Mouse (Mus musculus): ENCODE data around the gene Rsph9. TPM values are rescaled to one million over a fixed set of nuclear protein-coding genes. Genes with fewer than 3 reads are reported as not detected.

The Rsph9 gene
- polyA plus RNA-seq, 1 experiment from 2014 or later, result 39.3 TPM

DNA sequence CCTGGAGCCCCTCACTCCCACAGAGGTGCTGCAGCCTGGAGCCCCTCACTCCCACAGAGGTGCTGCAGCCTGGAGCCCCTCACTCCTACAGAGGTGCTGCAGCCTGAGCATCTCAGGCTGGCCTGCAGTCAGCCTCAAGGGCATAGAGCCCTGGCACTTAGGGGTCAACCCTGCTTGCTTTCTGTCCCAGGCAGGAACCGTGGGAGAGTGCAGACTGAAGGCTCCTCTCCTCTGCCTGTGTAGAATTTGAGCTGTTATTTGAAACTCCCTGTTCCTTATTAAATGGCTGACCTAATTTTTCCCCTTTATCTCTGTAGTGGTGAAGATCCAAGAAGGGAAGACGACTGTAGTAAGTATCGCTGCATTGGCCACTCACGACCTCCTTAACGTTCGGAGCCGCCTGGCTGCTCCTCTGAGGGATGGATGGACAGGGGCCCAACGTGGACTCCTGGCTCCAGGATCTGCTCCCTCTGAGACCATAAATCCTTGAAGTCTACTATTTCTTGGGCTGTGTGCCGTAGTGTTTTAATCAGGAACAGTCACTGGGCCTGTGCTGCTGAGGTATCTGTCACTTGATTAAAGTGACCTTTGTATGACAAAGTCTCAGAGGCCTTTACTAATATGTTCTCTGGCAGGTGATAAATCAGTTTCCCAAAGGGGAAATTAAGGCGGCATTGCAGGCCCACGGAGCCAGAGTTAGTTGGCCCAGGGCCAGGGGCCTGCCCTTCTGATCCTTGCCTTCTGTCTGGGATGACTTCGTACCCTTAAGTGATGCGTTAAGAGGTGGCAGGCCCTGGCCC is 26.2 kb downstream of the Rsph9 start:
- Histone ChIP-seq H3K4me2 (no peak overlapping the region), H3K36me3 (peaks cover 32% of the 10 kb centered on the region), H3K27ac (replicated peaks) (no peak overlapping the region), H3K4me3 (replicated peaks) (no peak overlapping the region), H3K27me3 (replicated peaks) (no peaks in the 10 kb centered on the region), H3K4me1 (peaks cover 6% of the 10 kb centered on the region; the same call in 1 of the 2 replicates), H3K9ac (replicated peaks) (0 out of 2 replicates have a peak overlapping the region, but pooled peaks have one; percentile 7), H3K9me3 (replicated peaks) (no peaks in the 10 kb centered on the region)
- WGBS, result 60% methylated on average over 13 of the region's 13 CpGs
- no peak for ATAC-seq (ENCODE audit: low FRiP score)

DNA sequence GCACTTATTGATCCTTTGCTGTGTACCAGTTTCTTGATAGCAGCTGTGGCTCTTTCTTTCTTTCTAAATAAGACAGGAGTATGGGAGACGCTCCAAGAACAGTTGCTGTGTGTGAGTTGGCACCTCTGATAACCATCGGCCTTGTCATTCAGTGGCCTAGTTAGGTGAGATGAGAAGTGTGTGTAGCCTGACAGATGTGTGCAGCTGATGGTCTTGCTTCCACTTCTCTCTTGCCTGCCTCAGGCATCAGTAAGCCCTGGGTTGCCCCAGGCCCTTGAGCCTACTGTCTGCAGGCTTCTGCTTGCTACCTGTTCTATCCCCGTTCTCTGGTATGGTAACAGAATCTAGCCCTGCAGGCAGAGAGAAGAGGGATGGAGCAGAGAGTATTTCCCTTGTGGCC is 27.1 kb downstream of the Rsph9 start:
- WGBS, result 79% methylated on average over 3 of the region's 3 CpGs
- H3K36me3 ChIP-seq, result peaks cover 23% of the 10 kb centered on the region

DNA sequence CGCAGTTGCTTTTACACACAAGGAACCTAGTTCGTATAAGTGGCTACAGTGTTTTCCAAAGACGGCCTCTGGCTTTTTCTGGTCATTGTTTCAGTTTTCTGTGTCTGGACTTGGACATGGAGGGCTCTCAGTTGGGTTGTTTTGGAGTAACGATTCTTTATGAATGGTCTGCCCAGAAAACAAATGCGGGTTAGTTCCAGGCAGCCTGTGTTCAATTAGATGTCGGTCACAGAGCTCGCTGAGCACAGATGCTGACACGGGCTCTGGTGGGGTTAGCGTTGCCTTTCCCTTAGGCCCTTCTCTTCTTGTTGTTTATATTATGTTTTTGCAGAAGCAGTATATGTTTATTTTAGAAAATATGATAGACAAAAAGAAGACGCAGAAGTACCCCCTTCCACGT is 27.9 kb downstream of the Rsph9 start:
- WGBS, result 87% methylated on average over 11 of the region's 11 CpGs
- peaks cover 21% of the 10 kb centered on the region for H3K36me3 ChIP-seq
- no peak for ATAC-seq (ENCODE audit: low FRiP score)

More for the DNA sequence above, 27.1 kb downstream of the Rsph9 start:
- Histone ChIP-seq H3K4me3 (replicated peaks) (no peak overlapping the region), H3K4me1 (peaks cover 14% of the 10 kb centered on the region), H3K9ac (replicated peaks) (no peak overlapping the region), H3K27me3 (replicated peaks) (no peaks in the 10 kb centered on the region), H3K4me2 (no peak overlapping the region), H3K27ac (replicated peaks) (no peak overlapping the region), H3K9me3 (replicated peaks) (no peaks in the 10 kb centered on the region)
- no peak for ATAC-seq (ENCODE audit: low FRiP score)

DNA sequence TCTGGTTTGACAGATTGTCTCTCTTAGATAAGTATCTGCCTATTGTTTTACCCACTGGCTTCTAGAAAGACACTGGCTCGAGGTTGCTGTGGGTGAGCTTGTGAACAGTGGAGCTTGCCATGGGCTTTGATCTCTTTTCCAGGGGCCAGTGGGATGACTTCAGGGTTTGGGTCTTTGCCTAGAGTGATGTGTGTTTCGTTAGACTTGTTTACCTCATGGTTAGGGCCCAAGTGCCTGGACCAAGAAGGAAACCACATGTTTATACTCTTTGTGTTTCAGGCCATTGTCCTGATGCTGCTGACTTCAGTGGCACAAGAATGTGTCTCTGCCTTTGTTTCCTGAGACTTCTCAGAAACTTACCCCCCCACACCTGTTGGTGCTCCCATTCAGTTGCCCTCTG is 28.5 kb downstream of the Rsph9 start:
- Histone ChIP-seq H3K9ac (replicated peaks) (no peak overlapping the region), H3K4me2 (no peak overlapping the region), H3K4me1 (peaks cover 21% of the 10 kb centered on the region), H3K27me3 (replicated peaks) (no peaks in the 10 kb centered on the region), H3K9me3 (replicated peaks) (no peaks in the 10 kb centered on the region), H3K4me3 (replicated peaks) (no peak overlapping the region), H3K27ac (replicated peaks) (no peak overlapping the region), H3K36me3 (peaks cover 21% of the 10 kb centered on the region)
- 67% methylated on average over 2 of the region's 2 CpGs for WGBS
- no peak for ATAC-seq (ENCODE audit: low FRiP score)

More for the DNA sequence above, 27.9 kb downstream of the Rsph9 start:
- Histone ChIP-seq H3K4me1 (peaks cover 21% of the 10 kb centered on the region), H3K9ac (replicated peaks) (no peak overlapping the region), H3K9me3 (replicated peaks) (no peaks in the 10 kb centered on the region), H3K27ac (replicated peaks) (no peak overlapping the region), H3K4me2 (no peak overlapping the region), H3K27me3 (replicated peaks) (no peaks in the 10 kb centered on the region), H3K4me3 (replicated peaks) (no peak overlapping the region)

DNA sequence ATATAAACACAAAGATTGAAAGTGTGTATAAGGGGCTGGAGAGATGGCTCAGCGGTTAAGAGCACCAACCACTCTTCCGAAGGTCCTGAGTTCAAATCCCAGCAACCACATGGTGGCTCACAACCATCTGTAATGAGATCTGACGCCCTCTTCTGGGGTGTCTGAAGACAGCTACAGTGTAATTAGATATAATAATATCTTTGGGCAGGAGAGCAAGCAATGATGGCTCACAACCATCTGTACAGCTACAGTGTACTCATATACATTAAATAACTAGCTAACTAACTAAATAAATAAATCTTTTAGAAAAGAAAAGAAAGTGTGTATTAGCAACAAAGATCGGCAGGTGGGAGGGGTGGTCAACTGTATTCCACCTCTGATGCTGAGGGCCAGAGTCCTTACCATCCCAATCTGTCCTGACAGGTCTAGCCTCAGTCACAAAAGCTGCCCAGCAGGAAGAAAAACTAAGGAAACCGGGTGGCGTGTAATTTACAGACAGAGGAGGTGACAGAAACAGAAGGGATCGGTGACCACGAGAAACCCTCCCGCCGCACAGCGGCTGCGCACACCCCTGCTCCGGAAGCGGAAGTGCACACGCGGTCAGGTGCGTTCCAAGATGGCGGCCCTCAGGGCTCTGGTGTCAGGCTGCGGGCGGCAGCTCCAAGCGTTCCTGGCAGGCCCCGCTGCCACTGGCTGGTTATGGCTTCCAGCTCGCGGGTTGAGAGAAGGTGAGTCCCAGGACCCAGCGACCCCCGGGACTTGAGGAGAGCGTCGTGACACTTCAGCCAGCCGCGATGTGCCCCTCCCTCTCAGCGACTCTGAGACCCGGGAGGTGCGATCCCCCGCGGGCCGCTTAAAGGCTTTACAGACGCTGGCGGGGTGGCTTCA is 33.4 kb downstream of the Rsph9 start, which contains the start of gene Mrps18a:
Gene Mrps18a, plus strand, starts transcription at position 585 of the 888 bp plus-strand sequence.
- peak; percentile 97 for ATAC-seq (ENCODE audit: low FRiP score)
- WGBS, result 6% methylated on average over 37 of the region's 38 CpGs
- Histone ChIP-seq H3K4me1 (peaks cover 20% of the 10 kb centered on the region), H3K9ac (replicated peaks) (peak within 1 kb of the TSS; percentile 71), H3K27me3 (replicated peaks) (peaks cover 5% of the 10 kb centered on the region), H3K4me3 (replicated peaks) (peak within 1 kb of the TSS; percentile 77), H3K27ac (replicated peaks) (peak within 1 kb of the TSS; percentile 87), H3K36me3 (no peaks in the 10 kb centered on the region), H3K4me2 (peak within 1 kb of the TSS; percentile 65), H3K9me3 (replicated peaks) (no peaks in the 10 kb centered on the region)

DNA sequence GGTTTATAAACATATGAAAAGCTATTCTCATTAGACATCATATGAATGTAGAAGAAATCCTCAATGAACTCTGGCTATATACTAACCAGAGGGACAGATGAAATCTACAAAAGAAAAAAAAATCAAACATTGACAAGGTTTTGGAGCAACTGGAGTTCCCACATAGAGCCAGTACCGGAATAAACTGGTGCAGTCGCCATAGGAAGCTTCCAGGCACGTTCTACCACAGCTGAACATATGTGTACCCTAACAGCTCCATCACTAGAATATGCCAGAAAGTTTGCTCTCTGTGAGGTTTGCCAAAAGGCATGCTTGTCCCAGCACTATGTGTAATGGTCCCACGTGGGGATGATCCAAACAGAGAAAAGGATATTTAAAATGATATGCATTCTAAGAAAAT is 35.7 kb downstream of the Rsph9 start:
- Histone ChIP-seq H3K4me3 (replicated peaks) (no peak overlapping the region), H3K9ac (replicated peaks) (no peak overlapping the region), H3K27ac (replicated peaks) (no peak overlapping the region), H3K9me3 (replicated peaks) (no peaks in the 10 kb centered on the region), H3K36me3 (no peaks in the 10 kb centered on the region), H3K27me3 (replicated peaks) (peaks cover 5% of the 10 kb centered on the region), H3K4me2 (no peak overlapping the region), H3K4me1 (peaks cover 20% of the 10 kb centered on the region)
- no peak for ATAC-seq (ENCODE audit: low FRiP score)
- 87% methylated on average over 4 of the region's 4 CpGs for WGBS

DNA sequence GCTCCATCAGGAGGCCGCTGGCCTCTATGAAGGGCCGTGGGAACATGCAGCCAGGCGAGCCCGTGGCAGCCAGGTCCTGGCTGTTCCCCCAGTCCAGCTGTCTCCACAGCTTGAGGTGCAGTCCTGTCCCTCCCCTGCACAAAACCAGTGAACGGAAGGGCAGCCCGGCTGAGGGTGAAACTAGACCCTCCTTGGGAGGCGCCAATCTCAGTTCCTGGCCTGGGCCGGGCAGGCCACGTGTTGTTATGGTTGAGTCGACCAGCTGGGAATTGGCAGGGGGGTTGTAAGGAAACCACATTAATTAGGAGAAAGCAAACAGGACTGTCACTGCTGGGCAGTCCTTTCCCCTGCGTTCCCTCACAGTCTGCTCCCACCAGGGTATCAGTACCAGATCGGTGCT is 39.5 kb downstream of the Rsph9 start:
- Histone ChIP-seq H3K27me3 (replicated peaks) (peaks cover 5% of the 10 kb centered on the region), H3K4me3 (replicated peaks) (no peak overlapping the region), H3K9ac (replicated peaks) (no peak overlapping the region), H3K4me2 (0 out of 2 replicates have a peak overlapping the region, but pooled peaks have one; percentile 13), H3K4me1 (no peaks in the 10 kb centered on the region), H3K9me3 (replicated peaks) (no peaks in the 10 kb centered on the region), H3K36me3 (no peaks in the 10 kb centered on the region), H3K27ac (replicated peaks) (no peak overlapping the region)
- ATAC-seq (ENCODE audit: low FRiP score), result no peak
- WGBS, result 42% methylated on average over 12 of the region's 12 CpGs

DNA sequence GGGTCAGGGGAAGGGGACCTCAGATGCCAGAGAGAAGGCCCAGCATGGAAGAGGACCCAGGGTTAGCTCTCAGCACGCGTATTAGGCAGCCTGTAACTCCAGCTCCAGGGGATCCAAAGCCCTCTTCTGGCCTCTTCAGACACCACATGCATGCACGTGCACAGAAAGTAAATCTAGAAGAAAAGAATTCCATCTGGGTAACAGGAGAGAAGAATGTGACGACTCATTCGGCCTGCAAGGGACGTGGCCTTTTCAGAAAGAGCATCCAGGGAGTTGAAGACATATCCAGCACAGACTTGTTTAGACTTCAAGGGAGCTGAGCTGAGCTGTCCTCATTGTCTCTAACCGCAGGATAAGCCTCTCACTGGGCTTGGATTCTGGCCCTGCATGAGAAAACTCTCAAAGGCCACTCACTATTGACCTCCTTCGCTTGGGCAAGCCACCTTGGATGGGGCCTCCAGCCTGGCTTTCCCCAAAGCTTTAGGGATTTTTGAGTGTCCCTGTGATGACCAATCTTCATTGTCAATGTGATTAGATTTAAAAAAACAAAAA is 41.3 kb downstream of the Rsph9 start:
- Histone ChIP-seq H3K4me3 (replicated peaks) (no peak overlapping the region), H3K4me1 (no peaks in the 10 kb centered on the region), H3K36me3 (no peaks in the 10 kb centered on the region), H3K4me2 (no peak overlapping the region), H3K9ac (replicated peaks) (no peak overlapping the region), H3K27me3 (replicated peaks) (peaks cover 5% of the 10 kb centered on the region; the same call in 1 of the 2 replicates), H3K27ac (replicated peaks) (no peak overlapping the region), H3K9me3 (replicated peaks) (no peaks in the 10 kb centered on the region)
- ATAC-seq (ENCODE audit: low FRiP score), result no peak
- WGBS, result 58% methylated on average over 8 of the region's 8 CpGs

DNA sequence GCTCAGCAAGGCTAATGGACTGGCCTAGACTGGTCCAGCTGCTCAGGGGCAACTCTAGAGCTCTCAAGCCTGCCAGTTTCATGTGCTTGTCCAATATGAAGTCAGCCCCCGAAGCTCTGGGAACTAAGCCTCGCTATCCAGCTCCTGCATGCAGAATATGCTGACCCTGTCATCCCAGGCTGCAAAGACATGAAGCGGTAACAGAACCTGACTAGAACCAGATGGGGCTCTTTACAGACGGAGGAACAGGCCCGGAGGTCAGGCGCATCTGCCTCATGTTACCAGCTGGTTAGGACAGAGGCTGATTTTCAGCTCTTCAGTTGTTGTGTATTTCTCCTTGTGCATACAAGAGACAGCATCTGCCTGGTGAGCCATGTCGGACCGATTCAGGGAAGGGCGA is 42.1 kb downstream of the Rsph9 start:
- H3K36me3 ChIP-seq, result no peaks in the 10 kb centered on the region
- no peaks in the 10 kb centered on the region for H3K4me1 ChIP-seq
- ATAC-seq (ENCODE audit: low FRiP score), result no peak
- no peak overlapping the region for H3K4me3 ChIP-seq (replicated peaks)
- H3K27me3 ChIP-seq (replicated peaks), result no peaks in the 10 kb centered on the region
- no peak overlapping the region for H3K9ac ChIP-seq (replicated peaks)
- H3K9me3 ChIP-seq (replicated peaks), result no peaks in the 10 kb centered on the region
- no peak overlapping the region for H3K4me2 ChIP-seq
- 79% methylated on average over 9 of the region's 9 CpGs for WGBS
- H3K27ac ChIP-seq (replicated peaks), result no peak overlapping the region

DNA sequence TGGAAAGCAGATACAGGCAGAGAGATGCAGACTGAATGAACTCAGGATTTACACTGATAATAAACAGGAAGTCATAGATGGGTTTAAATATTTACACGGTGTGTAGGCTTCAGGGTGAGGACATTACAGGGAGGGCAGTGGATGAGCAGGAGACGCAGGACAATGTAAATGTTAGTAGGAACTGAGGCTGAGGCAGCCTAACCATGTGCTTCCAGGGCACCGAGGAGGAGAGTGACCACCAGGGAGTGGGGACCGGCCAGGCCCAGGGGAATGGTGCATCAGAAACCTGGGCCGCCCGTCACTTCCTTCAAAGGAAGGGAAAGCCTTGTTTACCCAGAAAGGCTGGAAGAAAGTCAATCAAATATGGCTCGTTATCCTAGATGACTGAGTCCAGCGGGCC is 45.5 kb downstream of the Rsph9 start:
- Histone ChIP-seq H3K4me1 (no peaks in the 10 kb centered on the region), H3K4me2 (no peak overlapping the region), H3K36me3 (no peaks in the 10 kb centered on the region), H3K9ac (replicated peaks) (no peak overlapping the region), H3K27ac (replicated peaks) (no peak overlapping the region), H3K4me3 (replicated peaks) (no peak overlapping the region), H3K27me3 (replicated peaks) (no peaks in the 10 kb centered on the region; the same call in 1 of the 2 replicates), H3K9me3 (replicated peaks) (no peaks in the 10 kb centered on the region)
- ATAC-seq (ENCODE audit: low FRiP score), result no peak
- 77% methylated on average over 8 of the region's 8 CpGs for WGBS

DNA sequence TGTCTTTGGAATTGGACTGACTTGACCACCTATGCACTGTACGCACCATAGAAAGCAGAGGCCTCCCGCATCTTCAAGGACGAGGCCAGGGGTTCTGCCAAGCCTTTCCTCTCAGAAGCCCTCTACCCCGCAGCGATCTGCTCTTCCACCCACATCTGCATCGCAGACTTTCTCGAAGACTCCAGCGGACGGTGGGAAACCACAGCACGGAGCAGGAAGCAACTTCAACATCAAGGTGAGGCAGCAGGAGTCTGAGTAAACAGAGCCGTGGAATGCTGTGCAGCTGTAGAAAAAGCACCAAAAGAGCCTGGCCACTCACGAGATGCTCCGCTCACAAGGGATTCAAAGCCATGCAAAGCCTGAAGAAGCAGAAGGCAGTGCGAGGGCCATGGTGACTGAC is 52.1 kb downstream of the Rsph9 start:
- WGBS, result 79% methylated on average over 14 of the region's 14 CpGs
- ATAC-seq (ENCODE audit: low FRiP score), result no peak

More for the DNA sequence above, 52.1 kb downstream of the Rsph9 start:
- Histone ChIP-seq H3K4me1 (no peaks in the 10 kb centered on the region), H3K9ac (replicated peaks) (no peak overlapping the region), H3K9me3 (replicated peaks) (no peaks in the 10 kb centered on the region), H3K4me3 (replicated peaks) (no peak overlapping the region), H3K27me3 (replicated peaks) (no peaks in the 10 kb centered on the region; the same call in 1 of the 2 replicates), H3K4me2 (no peak overlapping the region), H3K36me3 (no peaks in the 10 kb centered on the region), H3K27ac (replicated peaks) (no peak overlapping the region)
